Mouse (Mus musculus) thymus, adult 2 months (tissue): ENCODE data around the gene Adcy6.

ENCODE experiments used
- CTCF ChIP-seq: fragments of 200-500 bp; IDR thresholded peaks from 2 replicates; pipeline ENCODE4 v1.5.1; 2012; ENCODE audit warnings: mild to moderate bottlenecking, control low read depth, low read length, moderate library complexity, borderline replicate concordance; ENCODE audit not compliant: control insufficient read depth, poor library complexity, insufficient read depth; ENCODE audit errors: extremely low read depth
- POLR2A ChIP-seq: fragments of 200-500 bp; IDR thresholded peaks from 2 replicates; pipeline ENCODE4 v1.6.1; 2012; ENCODE audit warnings: mild to moderate bottlenecking, low read length, control low read depth, moderate library complexity; ENCODE audit not compliant: control insufficient read depth, poor library complexity, insufficient read depth; ENCODE audit errors: extremely low read depth

GRCm38 (mm10) chr15:98570873-98571538, 38.9 kb downstream of the Adcy6 start, which contains the start of the genes Ccnt1 and 4930415O20Rik:
- TF ChIP-seq CTCF: no peak
- no peak for TF ChIP-seq POLR2A
